Mouse (Mus musculus): ENCODE results near the gene Ecm2. TPM values are rescaled to one million over a fixed set of nuclear protein-coding genes. Genes with fewer than 3 reads are reported as not detected.

Ecm2 gene
- polyA plus RNA-seq, 1 experiment from 2014 or later: 1.3 TPM

DNA sequence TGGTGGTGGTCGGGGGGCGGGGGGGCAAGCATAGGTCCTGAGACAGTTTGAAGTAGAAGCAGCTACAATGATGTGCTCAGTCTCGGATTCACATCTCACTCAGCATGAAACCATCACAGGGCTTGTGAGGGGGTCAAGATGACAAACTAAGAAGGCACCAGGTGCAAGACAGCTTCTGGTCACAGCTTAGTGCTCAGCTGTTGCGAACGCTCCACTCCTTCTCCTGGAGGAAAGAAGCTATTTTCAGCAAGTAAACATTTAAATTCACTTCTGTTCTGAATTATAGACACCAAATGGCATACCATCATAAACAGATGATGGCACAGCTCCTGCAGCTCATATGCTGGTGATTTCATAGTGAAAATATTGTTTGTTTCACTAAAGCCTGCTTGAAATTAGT is 19.2 kb upstream of the Ecm2 start:
- Histone ChIP-seq H3K27ac (ENCODE audit: low read depth, low read length) (no peak overlapping the region), H3K9ac (replicated peaks; ENCODE audit: low read depth, low read length) (no peak overlapping the region), H3K9me3 (ENCODE audit: control insufficient read depth, low read length) (no peaks in the 10 kb centered on the region), H3K4me3 (ENCODE audit: low read depth, low read length) (no peak overlapping the region), H3K4me2 (ENCODE audit: low read depth, low read length) (no peak overlapping the region), H3K27me3 (ENCODE audit: control insufficient read depth, insufficient read depth, low read length) (no peaks in the 10 kb centered on the region), H3K36me3 (ENCODE audit: control insufficient read depth, insufficient read depth, low read length) (no peaks in the 10 kb centered on the region), H3K4me1 (ENCODE audit: control insufficient read depth, insufficient read depth, low read length) (0 out of 2 replicates have a peak, but pooled peaks cover 2% of the 10 kb centered on the region)
- WGBS: 82% methylated on average over 5 of the region's 5 CpGs
- no peak for ATAC-seq (ENCODE audit: low read depth)

DNA sequence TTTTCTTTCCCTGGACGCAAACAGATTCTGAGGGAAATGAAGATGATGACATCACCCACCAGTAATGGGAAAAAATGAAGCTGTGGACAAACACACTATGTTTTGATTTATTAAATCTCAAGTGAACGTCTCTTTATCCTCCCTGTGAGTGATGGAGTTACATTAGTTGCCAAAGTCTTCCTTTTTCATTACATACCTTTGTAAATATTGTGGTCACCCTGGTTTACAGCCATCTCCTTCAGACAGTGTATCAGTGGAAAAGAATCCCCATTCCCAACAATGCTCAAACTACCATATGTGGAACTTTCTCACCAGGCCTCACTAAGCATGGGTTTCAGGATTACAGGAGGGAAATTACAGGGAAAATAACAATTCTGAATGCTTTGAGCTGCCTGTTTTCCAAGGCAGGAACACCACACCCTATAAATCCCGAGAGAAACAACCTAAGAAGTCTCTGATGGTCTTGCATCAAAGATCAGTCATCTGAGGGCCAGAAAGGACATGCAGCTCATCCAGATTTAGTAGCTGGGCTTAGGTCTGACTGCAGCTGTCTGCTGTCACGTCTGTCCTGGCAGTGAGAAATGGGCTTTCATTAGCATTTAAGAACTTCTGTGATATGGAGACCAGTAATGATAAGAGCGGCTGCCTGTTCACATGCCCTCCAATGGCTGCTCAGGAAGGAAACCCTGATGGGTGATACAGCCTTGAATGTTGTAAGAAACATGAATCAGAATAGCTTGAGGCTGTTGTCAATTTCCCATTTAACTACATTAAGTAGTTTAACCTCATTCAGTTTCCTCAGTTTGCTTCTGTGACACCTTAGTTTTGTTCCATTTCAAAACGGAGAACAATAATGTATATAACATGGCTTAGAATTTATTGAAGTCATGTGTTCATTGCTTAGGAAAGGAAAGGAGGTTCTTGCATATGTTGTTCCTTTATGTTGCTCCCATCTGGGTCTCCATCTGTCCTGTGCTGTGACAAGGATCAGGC is 11.9 kb upstream of the Ecm2 start, which contains the start of gene Tes3-ps:
Tes3-ps (plus strand) TSS at position 943 of the 993 bp plus-strand sequence.
- WGBS: 79% methylated on average over 6 of the region's 6 CpGs
- Histone ChIP-seq H3K27me3 (ENCODE audit: control insufficient read depth, insufficient read depth, low read length) (no peaks in the 10 kb centered on the region), H3K4me1 (ENCODE audit: control insufficient read depth, insufficient read depth, low read length) (no peaks in the 10 kb centered on the region), H3K9ac (replicated peaks; ENCODE audit: low read depth, low read length) (no peak within 1 kb of the TSS), H3K4me3 (ENCODE audit: low read depth, low read length) (no peak within 1 kb of the TSS), H3K36me3 (ENCODE audit: control insufficient read depth, insufficient read depth, low read length) (no peaks in the 10 kb centered on the region), H3K27ac (ENCODE audit: low read depth, low read length) (no peak within 1 kb of the TSS), H3K9me3 (ENCODE audit: control insufficient read depth, low read length) (no peaks in the 10 kb centered on the region), H3K4me2 (ENCODE audit: low read depth, low read length) (no peak within 1 kb of the TSS)
- no peak for ATAC-seq (ENCODE audit: low read depth)

DNA sequence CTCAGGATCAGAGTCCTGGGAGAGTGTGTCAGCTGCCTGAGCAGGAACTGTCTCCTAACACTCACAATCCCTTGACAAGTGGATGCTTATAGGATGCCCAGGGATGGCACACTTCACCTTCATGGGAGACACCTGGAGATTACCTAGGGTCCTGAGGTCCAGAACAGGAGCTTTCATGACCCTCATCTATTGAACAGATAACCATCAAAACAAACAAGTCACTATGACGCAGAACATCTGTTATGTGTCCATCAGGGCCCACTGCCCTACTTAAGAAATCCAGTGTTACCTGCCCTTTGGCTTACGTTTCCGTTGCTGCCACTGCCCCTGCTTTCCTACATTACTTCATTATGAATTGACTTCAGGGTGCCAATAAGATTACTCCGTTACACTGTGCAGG is 1.2 kb downstream of the Ecm2 start:
- Histone ChIP-seq H3K9me3 (ENCODE audit: control insufficient read depth, low read length) (no peaks in the 10 kb centered on the region), H3K4me2 (ENCODE audit: low read depth, low read length) (no peak overlapping the region), H3K36me3 (ENCODE audit: control insufficient read depth, insufficient read depth, low read length) (no peaks in the 10 kb centered on the region), H3K27ac (ENCODE audit: low read depth, low read length) (no peak overlapping the region), H3K4me3 (ENCODE audit: low read depth, low read length) (no peak overlapping the region), H3K9ac (replicated peaks; ENCODE audit: low read depth, low read length) (no peak overlapping the region), H3K27me3 (ENCODE audit: control insufficient read depth, insufficient read depth, low read length) (no peaks in the 10 kb centered on the region), H3K4me1 (ENCODE audit: control insufficient read depth, insufficient read depth, low read length) (no peaks in the 10 kb centered on the region)
- no peak for ATAC-seq (ENCODE audit: low read depth)
- 94% methylated on average over 4 of the region's 4 CpGs for WGBS

DNA sequence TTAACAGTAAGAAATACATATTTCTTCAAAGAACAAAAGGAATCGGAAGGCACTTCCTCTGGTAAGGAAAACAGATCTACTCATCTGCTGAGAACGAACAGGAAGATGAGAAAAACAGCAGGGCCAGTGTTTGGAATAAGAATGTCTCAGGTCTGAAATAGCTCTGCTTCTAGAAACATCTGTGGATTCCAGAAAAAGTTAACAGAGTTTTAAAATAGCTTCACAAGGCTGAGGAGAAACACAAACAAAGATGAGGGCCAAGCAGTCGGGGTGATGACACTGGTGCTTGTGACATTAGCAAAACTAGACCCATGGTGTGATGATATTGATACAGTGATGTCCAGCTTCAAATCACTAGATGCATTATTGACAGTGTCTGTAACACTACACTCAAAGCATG is 2.6 kb downstream of the Ecm2 start:
- H3K4me2 ChIP-seq (ENCODE audit: low read depth, low read length): no peak overlapping the region
- ATAC-seq (ENCODE audit: low read depth): no peak
- H3K27me3 ChIP-seq (ENCODE audit: control insufficient read depth, insufficient read depth, low read length): no peaks in the 10 kb centered on the region
- H3K4me1 ChIP-seq (ENCODE audit: control insufficient read depth, insufficient read depth, low read length): no peaks in the 10 kb centered on the region
- no peaks in the 10 kb centered on the region for H3K36me3 ChIP-seq (ENCODE audit: control insufficient read depth, insufficient read depth, low read length)
- no peak overlapping the region for H3K27ac ChIP-seq (ENCODE audit: low read depth, low read length)
- 82% methylated on average over 3 of the region's 3 CpGs for WGBS
- no peaks in the 10 kb centered on the region for H3K9me3 ChIP-seq (ENCODE audit: control insufficient read depth, low read length)
- no peak overlapping the region for H3K4me3 ChIP-seq (ENCODE audit: low read depth, low read length)
- H3K9ac ChIP-seq (replicated peaks; ENCODE audit: low read depth, low read length): no peak overlapping the region

DNA sequence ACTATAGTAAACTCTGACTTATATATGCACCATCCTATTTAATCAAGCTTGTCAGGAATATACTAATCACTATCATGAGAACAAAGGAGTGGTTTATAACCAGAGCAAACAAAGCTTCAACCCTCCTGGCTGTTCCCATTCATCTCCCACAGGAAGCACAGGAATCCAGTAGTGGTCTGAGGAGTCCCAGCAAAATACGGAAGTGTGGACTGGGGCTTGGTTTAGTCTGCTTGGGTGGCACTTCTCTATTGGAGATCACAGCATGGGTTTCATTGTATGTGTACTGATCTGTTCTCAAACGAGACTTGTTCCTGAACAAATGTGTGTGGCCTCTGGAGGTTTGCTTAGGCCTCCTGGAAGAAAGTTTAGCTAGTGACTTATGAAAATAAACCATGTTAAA is 14.2 kb downstream of the Ecm2 start:
- H3K4me1 ChIP-seq (ENCODE audit: control insufficient read depth, insufficient read depth, low read length): no peaks in the 10 kb centered on the region
- H3K27ac ChIP-seq (ENCODE audit: low read depth, low read length): no peak overlapping the region
- no peak for ATAC-seq (ENCODE audit: low read depth)
- no peak overlapping the region for H3K9ac ChIP-seq (replicated peaks; ENCODE audit: low read depth, low read length)
- H3K4me3 ChIP-seq (ENCODE audit: low read depth, low read length): no peak overlapping the region
- H3K27me3 ChIP-seq (ENCODE audit: control insufficient read depth, insufficient read depth, low read length): no peaks in the 10 kb centered on the region
- no peak overlapping the region for H3K4me2 ChIP-seq (ENCODE audit: low read depth, low read length)
- WGBS: 33% methylated on average over 2 of the region's 2 CpGs
- H3K9me3 ChIP-seq (ENCODE audit: control insufficient read depth, low read length): no peaks in the 10 kb centered on the region
- H3K36me3 ChIP-seq (ENCODE audit: control insufficient read depth, insufficient read depth, low read length): no peaks in the 10 kb centered on the region

DNA sequence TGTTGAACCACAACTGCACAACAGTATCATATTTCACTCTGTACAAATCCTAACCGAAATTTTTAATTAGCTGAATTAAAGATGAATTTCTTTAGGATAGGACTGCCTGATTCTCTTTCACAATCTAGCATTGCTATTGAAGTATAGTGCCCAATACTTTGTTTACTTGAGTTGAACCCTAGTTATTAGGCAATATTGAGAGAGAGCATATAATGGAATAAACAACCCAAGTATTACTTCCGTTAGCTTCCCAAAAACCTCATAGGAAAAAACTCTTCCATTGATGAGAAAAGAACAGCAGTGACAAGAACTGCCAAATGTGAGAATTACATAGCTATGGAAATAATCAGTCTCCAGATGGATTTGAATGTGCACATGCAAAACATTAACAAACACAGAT is 21.6 kb downstream of the Ecm2 start:
- Histone ChIP-seq H3K27me3 (ENCODE audit: control insufficient read depth, insufficient read depth, low read length) (no peaks in the 10 kb centered on the region), H3K9ac (replicated peaks; ENCODE audit: low read depth, low read length) (no peak overlapping the region), H3K4me3 (ENCODE audit: low read depth, low read length) (no peak overlapping the region), H3K9me3 (ENCODE audit: control insufficient read depth, low read length) (no peaks in the 10 kb centered on the region), H3K27ac (ENCODE audit: low read depth, low read length) (no peak overlapping the region), H3K36me3 (ENCODE audit: control insufficient read depth, insufficient read depth, low read length) (no peaks in the 10 kb centered on the region), H3K4me2 (ENCODE audit: low read depth, low read length) (no peak overlapping the region), H3K4me1 (ENCODE audit: control insufficient read depth, insufficient read depth, low read length) (no peaks in the 10 kb centered on the region)
- no peak for ATAC-seq (ENCODE audit: low read depth)
- 93% methylated on average over 2 of the region's 2 CpGs for WGBS

DNA sequence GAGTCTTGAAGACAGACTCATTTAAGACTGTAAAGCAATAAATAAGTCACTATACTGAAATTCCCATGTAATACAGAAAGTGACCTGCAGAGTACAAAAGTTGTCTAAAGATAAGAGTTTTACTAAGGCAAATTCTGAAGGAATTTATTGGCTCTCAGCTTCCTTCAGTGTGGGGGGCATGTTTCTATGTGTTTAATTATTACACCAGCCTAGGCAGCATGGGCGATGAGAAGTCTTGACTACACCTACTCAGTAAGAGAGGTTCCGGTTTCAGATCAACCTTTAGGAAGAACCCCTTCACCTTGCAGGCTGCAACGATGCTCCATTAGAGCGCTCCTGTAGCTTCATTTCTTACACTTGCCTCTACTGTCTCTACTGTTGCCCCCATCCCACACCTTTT is 26.0 kb downstream of the Ecm2 start:
- no peaks in the 10 kb centered on the region for H3K27me3 ChIP-seq (ENCODE audit: control insufficient read depth, insufficient read depth, low read length)
- H3K4me2 ChIP-seq (ENCODE audit: low read depth, low read length): no peak overlapping the region
- no peak overlapping the region for H3K27ac ChIP-seq (ENCODE audit: low read depth, low read length)
- H3K4me3 ChIP-seq (ENCODE audit: low read depth, low read length): no peak overlapping the region
- no peaks in the 10 kb centered on the region for H3K36me3 ChIP-seq (ENCODE audit: control insufficient read depth, insufficient read depth, low read length)
- 93% methylated on average over 4 of the region's 4 CpGs for WGBS
- no peak overlapping the region for H3K9ac ChIP-seq (replicated peaks; ENCODE audit: low read depth, low read length)
- no peaks in the 10 kb centered on the region for H3K4me1 ChIP-seq (ENCODE audit: control insufficient read depth, insufficient read depth, low read length)
- H3K9me3 ChIP-seq (ENCODE audit: control insufficient read depth, low read length): no peaks in the 10 kb centered on the region
- no peak for ATAC-seq (ENCODE audit: low read depth)

DNA sequence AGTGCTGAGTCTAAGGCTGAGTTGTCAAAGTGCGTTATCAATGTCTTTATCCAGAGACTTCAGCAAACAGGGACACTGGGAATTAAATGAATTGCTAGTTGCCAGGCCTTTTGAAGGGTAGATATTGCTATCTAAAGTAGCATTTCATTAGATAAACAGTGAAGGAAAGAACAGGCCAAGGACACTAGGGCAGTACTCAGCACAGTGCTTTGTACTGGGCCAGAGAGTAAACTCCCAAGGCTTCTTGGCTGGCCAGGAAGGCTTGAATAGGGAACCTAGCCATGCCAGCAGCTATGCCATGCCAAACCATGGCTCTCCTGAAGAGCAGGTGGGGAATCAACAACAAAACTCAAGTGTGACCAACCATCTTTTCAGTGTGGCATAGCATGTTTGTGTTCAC is 32.3 kb downstream of the Ecm2 start:
- Histone ChIP-seq H3K9me3 (ENCODE audit: control insufficient read depth, low read length) (no peaks in the 10 kb centered on the region), H3K4me3 (ENCODE audit: low read depth, low read length) (no peak overlapping the region), H3K4me1 (ENCODE audit: control insufficient read depth, insufficient read depth, low read length) (no peaks in the 10 kb centered on the region), H3K27ac (ENCODE audit: low read depth, low read length) (no peak overlapping the region), H3K36me3 (ENCODE audit: control insufficient read depth, insufficient read depth, low read length) (no peaks in the 10 kb centered on the region), H3K4me2 (ENCODE audit: low read depth, low read length) (no peak overlapping the region), H3K27me3 (ENCODE audit: control insufficient read depth, insufficient read depth, low read length) (no peaks in the 10 kb centered on the region), H3K9ac (replicated peaks; ENCODE audit: low read depth, low read length) (no peak overlapping the region)
- no peak for ATAC-seq (ENCODE audit: low read depth)
- 89% methylated on average over 1 of the region's 1 CpGs for WGBS

DNA sequence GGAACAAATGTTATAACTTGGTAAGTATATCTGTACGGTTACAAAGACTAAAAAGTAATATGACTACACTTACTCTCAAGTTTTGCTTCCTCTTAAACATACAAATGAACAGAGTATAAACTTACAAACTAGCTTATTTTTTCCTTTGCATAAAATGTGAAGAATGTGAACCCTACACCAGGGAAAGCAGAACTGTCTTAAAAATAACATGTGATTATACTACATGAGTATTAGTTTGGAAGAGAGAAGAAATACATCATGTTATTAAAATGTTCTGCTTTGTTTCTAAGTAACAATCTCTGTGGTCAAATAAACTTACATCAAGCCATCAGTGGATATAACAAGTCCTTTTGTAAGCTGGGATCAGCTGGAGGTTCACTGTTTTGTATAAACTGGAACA is 34.1 kb downstream of the Ecm2 start:
- H3K9ac ChIP-seq (replicated peaks; ENCODE audit: low read depth, low read length): no peak overlapping the region
- 94% methylated on average over 1 of the region's 1 CpGs for WGBS
- no peaks in the 10 kb centered on the region for H3K4me1 ChIP-seq (ENCODE audit: control insufficient read depth, insufficient read depth, low read length)
- H3K4me2 ChIP-seq (ENCODE audit: low read depth, low read length): no peak overlapping the region
- no peaks in the 10 kb centered on the region for H3K9me3 ChIP-seq (ENCODE audit: control insufficient read depth, low read length)
- no peak for ATAC-seq (ENCODE audit: low read depth)
- no peaks in the 10 kb centered on the region for H3K27me3 ChIP-seq (ENCODE audit: control insufficient read depth, insufficient read depth, low read length)
- H3K27ac ChIP-seq (ENCODE audit: low read depth, low read length): no peak overlapping the region
- H3K36me3 ChIP-seq (ENCODE audit: control insufficient read depth, insufficient read depth, low read length): no peaks in the 10 kb centered on the region
- H3K4me3 ChIP-seq (ENCODE audit: low read depth, low read length): no peak overlapping the region
